Mouse (Mus musculus): ENCODE data around the gene Ugt2b5.
A peak's percentile ranks its signal among the peaks of the same experiment; 100 is the strongest.
"Not testable (repeated sequence)": the region's sequence is repeated elsewhere in the genome, so short reads cannot be mapped to it uniquely, and the experiment has no call there.

Ugt2b5 gene

DNA sequence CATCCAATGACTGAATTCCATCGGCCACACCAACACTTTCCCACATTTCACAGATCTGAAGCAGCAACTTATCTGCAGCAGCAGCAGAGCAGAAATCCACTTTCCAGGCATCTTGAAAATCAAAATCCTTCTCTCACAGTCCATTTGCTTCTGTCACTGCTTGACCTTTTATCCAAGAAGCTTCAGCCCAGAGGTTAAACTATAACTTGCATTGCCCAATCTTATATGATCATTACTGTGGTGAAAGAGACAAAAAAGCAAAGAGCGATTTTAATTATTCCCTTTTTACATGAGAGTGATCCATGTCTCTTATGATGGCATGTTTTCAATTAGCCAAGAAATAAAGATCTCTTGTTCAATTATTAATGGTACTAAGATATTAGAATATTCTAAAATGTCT, at the start of gene Ugt2b5:
TSS of gene Ugt2b5 (minus strand) at position 123 of the 400 bp plus-strand sequence.
- DNase-seq = not testable (repeated sequence)

DNA sequence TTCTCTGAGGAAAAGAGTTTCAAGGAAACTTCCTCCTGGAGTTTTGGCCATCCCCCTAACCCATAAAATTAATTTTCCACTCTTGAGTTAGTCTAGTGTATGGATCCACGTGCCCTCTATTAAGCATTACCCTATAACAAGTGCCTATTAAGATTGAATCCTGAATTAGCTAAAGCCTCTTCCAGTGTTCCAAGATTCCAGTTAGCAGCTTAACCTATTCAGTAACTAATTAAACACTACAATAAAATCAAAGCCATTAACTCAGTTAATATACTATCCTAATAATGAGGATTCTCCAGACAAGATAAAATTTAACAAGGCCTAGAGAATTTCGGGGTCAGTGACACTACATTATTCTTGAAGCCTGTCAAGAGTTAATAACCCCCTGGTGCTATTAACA, 35.7 kb upstream of the Ugt2b5 start:
- not testable (repeated sequence) for DNase-seq

DNA sequence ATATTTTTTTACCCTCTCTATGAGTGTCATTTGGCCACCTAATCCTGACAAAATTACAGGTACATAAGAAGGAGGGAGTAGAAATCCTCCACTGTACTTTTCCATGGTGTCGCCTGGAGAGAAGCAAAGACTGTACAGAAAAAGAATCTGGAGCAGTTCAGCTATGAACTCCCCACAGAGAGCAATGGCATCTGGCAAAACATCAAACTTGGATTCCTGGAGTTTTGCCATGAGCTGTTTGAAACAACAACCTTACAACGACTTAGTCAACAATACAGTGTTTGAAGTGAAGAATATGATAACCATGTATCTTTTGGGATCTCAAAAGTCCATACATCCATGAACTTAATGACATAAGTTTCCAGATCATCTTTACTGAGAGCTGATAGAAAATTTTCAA, 34.6 kb upstream of the Ugt2b5 start:
- DNase-seq = no peak

DNA sequence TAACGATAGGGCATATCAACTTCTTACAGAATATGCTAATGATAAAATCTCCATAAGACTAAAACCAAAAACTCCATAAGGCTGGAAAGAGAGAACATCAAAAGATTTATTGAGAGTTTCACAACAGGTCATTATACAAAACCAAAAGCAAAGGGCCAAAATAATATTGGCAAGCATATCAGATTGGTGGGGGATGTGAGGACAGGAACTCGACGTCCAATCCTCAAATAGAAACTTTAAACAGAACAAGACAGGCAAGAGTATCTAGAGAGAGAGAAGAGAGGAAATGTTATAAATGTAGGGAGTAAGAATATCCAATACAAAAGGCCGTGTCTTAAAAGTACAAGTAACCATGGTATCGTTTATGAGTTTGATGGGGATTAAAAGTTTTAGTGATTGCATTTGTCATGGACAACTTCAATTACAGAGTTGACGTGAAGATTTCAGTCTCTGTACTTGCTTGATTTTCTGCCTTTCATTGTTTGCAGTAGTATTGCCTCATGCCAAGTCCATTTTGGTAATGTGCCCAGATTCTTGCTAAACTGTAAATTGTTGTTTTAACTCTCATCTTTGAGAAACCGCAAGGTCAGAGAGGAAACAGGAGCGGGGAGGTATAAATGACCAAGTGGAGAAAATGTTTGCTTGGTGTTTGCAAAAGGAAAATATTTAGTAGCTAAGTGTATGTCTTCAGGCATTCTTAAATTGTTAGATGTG, 7.8 kb upstream of the Ugt2b5 start:
- no peak for DNase-seq

DNA sequence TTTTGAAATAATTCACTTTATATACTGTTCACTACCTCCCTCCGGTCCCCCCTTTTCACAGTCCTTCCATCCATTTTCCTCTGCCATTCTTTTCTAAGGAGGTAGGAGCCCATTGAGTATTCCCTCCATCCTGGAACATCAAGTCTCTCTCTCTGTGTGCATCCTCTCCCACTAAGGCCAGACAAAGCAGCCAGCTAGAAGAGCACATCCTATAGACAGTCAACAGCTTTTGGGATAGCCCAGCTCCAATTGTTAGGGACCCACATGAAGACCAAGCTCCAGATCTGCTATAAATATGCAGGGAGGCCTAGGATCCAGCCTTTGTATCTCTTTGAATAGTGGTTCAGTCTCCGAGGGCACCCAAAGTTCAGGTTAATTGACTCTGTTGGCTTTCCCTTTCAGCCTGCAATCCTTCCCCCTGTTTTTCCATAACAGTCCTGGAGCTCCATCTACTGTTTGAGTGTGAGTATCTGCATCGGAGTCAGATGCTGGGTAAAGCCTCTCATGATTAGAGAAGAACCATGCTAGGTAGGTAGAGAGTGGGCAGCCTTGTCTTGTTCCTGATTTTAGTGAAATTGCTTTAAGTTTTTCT, 2.8 kb upstream of the Ugt2b5 start:
- peak; percentile 4 for DNase-seq

DNA sequence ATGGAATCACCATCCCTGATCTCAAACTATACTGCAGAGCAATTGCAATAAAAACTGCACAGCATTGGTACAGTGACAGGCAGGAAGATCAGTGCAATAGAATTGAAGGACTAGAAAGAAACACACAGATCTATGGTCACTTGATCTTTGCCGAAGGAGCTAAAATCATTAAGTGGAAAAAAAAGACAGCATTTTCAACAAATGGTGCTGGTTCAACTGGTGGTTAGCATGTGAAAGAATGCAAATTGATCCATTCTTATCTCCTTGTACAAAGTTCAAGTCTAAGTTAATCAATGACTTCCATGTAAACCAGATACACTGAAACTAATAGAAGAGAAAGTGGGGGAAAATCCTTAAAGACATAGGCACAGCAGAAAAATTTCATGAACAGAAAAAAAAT, 36.4 kb downstream of the Ugt2b5 start:
- DNase-seq = not testable (repeated sequence)

DNA sequence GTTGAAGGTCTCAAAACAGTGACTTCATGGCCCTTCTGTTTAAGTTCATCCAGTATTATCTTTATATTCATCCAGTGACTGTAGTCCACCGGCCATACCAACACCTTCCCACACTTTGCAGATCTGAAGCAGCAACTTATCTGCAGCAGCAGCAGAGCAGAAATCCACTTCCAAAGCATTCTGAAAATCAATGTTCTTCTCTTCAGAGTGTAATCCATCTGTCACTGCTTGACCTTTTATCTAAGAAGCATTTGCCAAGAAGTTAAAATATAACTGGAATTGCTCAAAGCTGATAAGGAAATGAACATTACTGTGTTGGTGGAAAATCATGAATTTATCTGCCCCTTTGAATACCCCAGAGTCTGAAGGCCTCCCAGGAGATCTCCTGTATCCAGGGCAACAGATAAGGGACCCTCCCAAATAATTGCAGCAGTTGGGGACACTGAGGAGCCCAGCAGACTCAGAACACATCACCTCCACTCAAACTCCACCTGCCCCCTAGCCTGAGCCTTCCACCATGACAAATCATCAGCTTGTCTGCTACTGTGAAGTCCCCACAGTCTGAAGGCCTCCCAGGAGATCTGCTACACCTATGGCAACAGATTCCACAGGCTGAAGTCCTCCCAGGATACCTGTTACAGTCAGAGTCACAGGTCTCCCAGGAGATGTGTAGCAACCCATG, 47.6 kb downstream of the Ugt2b5 start, which contains the start of gene Ugt2b36:
TSS of gene Ugt2b36 (minus strand) at position 210 of the 682 bp plus-strand sequence.
- DNase-seq = no peak

DNA sequence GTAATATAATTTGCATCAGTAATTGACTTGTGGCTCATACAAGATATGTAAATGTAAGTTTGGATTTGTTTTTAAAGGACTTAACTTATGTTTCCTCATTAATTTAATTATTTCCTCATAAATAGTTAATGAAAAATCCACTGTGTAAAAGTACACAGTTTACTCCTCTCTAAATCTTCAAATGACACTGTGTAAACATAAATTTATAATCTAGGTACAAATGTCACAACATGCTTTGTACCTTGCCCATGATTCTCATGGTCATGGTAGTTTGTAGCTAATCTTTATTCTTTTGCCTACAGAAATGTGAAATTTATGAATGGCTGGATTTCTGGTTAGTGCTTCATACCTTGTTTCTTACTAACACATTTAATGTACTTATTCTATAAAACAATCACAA, 49.0 kb downstream of the Ugt2b5 start:
- DNase-seq = no peak

DNA sequence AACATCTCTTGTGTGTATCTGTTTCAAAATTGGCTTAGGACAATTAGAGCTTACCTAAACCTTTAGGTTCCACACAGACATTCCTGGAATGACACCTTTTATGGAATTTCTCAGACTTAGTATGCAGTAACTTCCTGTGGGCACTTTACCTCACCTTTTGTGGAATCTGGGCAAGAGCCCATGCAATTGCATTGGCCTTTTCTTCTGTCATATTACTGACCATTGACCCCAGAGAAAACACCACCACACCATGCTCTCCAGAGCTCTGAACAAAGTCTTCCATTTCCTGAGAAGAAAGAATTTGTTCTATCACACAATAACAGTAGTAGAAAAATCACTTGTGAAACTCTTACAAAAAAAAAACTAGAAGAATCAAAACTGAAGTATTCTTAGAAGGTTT, 50.9 kb downstream of the Ugt2b5 start:
- no peak for DNase-seq

DNA sequence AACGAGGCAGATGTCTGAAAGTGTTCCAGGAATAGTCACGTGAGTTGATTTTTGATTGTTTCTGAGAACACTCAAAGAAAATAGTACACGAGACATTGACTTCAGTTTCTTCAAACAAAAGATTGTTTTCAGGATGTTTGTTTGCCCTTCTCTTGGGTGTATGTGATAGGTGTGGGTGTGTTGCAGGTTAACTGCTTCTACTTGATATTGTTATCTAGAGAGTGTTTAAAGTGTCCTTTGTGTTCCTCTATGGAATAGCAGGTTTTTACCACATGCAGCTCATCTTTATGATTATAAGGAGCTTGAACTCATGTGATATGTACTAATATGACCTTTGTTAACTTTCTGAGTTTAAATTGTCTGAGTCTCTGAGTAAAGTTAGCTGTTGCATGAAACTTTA, 53.8 kb downstream of the Ugt2b5 start:
- no peak for DNase-seq

All from liver (tissue).